Mouse (Mus musculus) liver, embryonic 16.5 days (tissue): ENCODE measurements at regions not wholly inside any gene's neighbourhood (a gene's known extent, or its start where the extent isn't known, plus 50 kb on each side); places are given as distances from the start of the nearest gene placed in this dataset.

Experiments used
- ATAC-seq: fragments of 200-750 bp; cut with Nextera tagmentation; 2 replicates; pipeline ENCODE4 v1.8.0; 2017; ENCODE audit warnings: low read depth, mild to moderate bottlenecking, moderate number of reproducible peaks, moderate library complexity
- H3K27ac ChIP-seq: fragments of 300-500 bp; sonication (generic); 2 replicates; pipeline ENCODE4 v1.5.1; 2014; ENCODE audit warnings: mild to moderate bottlenecking, low read length
- H3K27me3 ChIP-seq: fragments of 300-500 bp; sonication (generic); 2 replicates; pipeline ENCODE4 v1.6.1; 2014; ENCODE audit warnings: low read depth, low read length, mixed read lengths; ENCODE audit not compliant: control insufficient read depth, insufficient read depth
- H3K36me3 ChIP-seq: fragments of 300-500 bp; sonication (generic); 2 replicates; pipeline ENCODE4 v1.6.1; 2014; ENCODE audit warnings: mild to moderate bottlenecking; ENCODE audit not compliant: control insufficient read depth, insufficient read depth
- H3K4me1 ChIP-seq: fragments of 300-500 bp; sonication (generic); 2 replicates; pipeline ENCODE4 v1.6.1; 2014; ENCODE audit warnings: low read depth, low read length, mixed read lengths; ENCODE audit not compliant: control insufficient read depth
- H3K4me2 ChIP-seq: fragments of 300-500 bp; sonication (generic); 2 replicates; pipeline ENCODE4 v1.6.1; 2014; ENCODE audit warnings: low read depth, low read length, mixed read lengths
- H3K4me3 ChIP-seq: fragments of 300-500 bp; sonication (generic); 2 replicates; pipeline ENCODE4 v1.5.1; 2014; ENCODE audit warnings: low read depth, mild to moderate bottlenecking, low read length
- H3K9ac ChIP-seq: fragments of 300-500 bp; sonication (generic); 2 replicates; pipeline ENCODE4 v1.6.1; 2014; ENCODE audit warnings: low read depth, low read length
- H3K9me3 ChIP-seq: fragments of 300-500 bp; sonication (generic); replicated peaks from 2 replicates; pipeline ENCODE4 v1.6.1; 2016; ENCODE audit warnings: low read length; ENCODE audit not compliant: control insufficient read depth
- WGBS: fragments of 180-500 bp; shearing (Covaris S2); extraction: QIAGEN DNeasy Blood & Tissue Kit; methylation state at CpG from one replicate; pipeline ENCODE4 v1.1.7; 2014; ENCODE audit not compliant: insufficient replicate concordance; 5-methylcytosine and 5-hydroxymethylcytosine counted together

- no peaks in the 10 kb centered on the region for H3K27me3 ChIP-seq
- ATAC-seq: peak; percentile 74
- peaks cover 12% of the 10 kb centered on the region for H3K4me1 ChIP-seq
- no peaks in the 10 kb centered on the region for H3K9me3 ChIP-seq
- H3K27ac ChIP-seq: no peak overlapping the region
- H3K4me3 ChIP-seq: no peak overlapping the region
- H3K9ac ChIP-seq: no peak overlapping the region
- H3K4me2 ChIP-seq: no peak overlapping the region
- 32% methylated on average over 5 of the region's 5 CpGs for WGBS
- no peaks in the 10 kb centered on the region for H3K36me3 ChIP-seq
These were observed 73.7 kb upstream of the Bcl6 start for GRCm38 (mm10) chr16:24062314-24062713.

GRCm38 (mm10) chr16:24061496-24061895, 72.8 kb upstream of the Bcl6 start:
- WGBS: 64% methylated on average over 4 of the region's 4 CpGs
- no peak overlapping the region for H3K27ac ChIP-seq
- no peaks in the 10 kb centered on the region for H3K36me3 ChIP-seq

GRCm38 (mm10) chr16:24059090-24059600, 70.5 kb upstream of the Bcl6 start:
- Histone ChIP-seq H3K36me3 (no peaks in the 10 kb centered on the region), H3K9ac (no peak overlapping the region), H3K4me2 (no peak overlapping the region), H3K4me1 (peaks cover 12% of the 10 kb centered on the region), H3K27ac (no peak overlapping the region), H3K27me3 (no peaks in the 10 kb centered on the region), H3K9me3 (no peaks in the 10 kb centered on the region), H3K4me3 (no peak overlapping the region)
- 69% methylated on average over 4 of the region's 4 CpGs for WGBS
- no peak for ATAC-seq

More at GRCm38 (mm10) chr16:24061496-24061895, 72.8 kb upstream of the Bcl6 start:
- Histone ChIP-seq H3K9me3 (no peaks in the 10 kb centered on the region), H3K9ac (no peak overlapping the region), H3K4me2 (no peak overlapping the region), H3K4me1 (peaks cover 12% of the 10 kb centered on the region), H3K27me3 (no peaks in the 10 kb centered on the region), H3K4me3 (no peak overlapping the region)
- no peak for ATAC-seq

GRCm38 (mm10) chr16:24056885-24057531, 68.4 kb upstream of the Bcl6 start:
- no peaks in the 10 kb centered on the region for H3K36me3 ChIP-seq
- ATAC-seq: peak; percentile 69
- no peaks in the 10 kb centered on the region for H3K9me3 ChIP-seq
- H3K9ac ChIP-seq: no peak overlapping the region
- no peaks in the 10 kb centered on the region for H3K27me3 ChIP-seq
- 29% methylated on average over 11 of the region's 11 CpGs for WGBS
- H3K4me2 ChIP-seq: no peak overlapping the region
- peaks cover 7% of the 10 kb centered on the region for H3K4me1 ChIP-seq
- no peak overlapping the region for H3K4me3 ChIP-seq
- peak overlapping the region; percentile 23; the same call in 1 of the 2 replicates for H3K27ac ChIP-seq

GRCm38 (mm10) chr16:24056123-24056884, 67.7 kb upstream of the Bcl6 start:
- Histone ChIP-seq H3K9me3 (no peaks in the 10 kb centered on the region), H3K4me2 (no peak overlapping the region), H3K36me3 (no peaks in the 10 kb centered on the region), H3K4me3 (no peak overlapping the region), H3K27ac (0 out of 2 replicates have a peak overlapping the region, but pooled peaks have one; percentile 17), H3K9ac (no peak overlapping the region), H3K4me1 (peaks cover under 1% of the 10 kb centered on the region; the same call in 1 of the 2 replicates), H3K27me3 (no peaks in the 10 kb centered on the region)
- no peak for ATAC-seq
- 54% methylated on average over 12 of the region's 12 CpGs for WGBS

- no peak overlapping the region for H3K27ac ChIP-seq
- H3K4me1 ChIP-seq: no peaks in the 10 kb centered on the region; the same call in 1 of the 2 replicates
- no peaks in the 10 kb centered on the region for H3K9me3 ChIP-seq
- no peak for ATAC-seq
- H3K27me3 ChIP-seq: no peaks in the 10 kb centered on the region
- H3K36me3 ChIP-seq: no peaks in the 10 kb centered on the region
- 77% methylated on average over 3 of the region's 3 CpGs for WGBS
- H3K9ac ChIP-seq: no peak overlapping the region
- H3K4me2 ChIP-seq: no peak overlapping the region
- no peak overlapping the region for H3K4me3 ChIP-seq
These were observed 65.6 kb upstream of the Bcl6 start for GRCm38 (mm10) chr16:24054293-24054692.

- no peak overlapping the region for H3K27ac ChIP-seq
- H3K9me3 ChIP-seq: no peaks in the 10 kb centered on the region
- ATAC-seq: no peak
- no peak overlapping the region for H3K9ac ChIP-seq
- no peaks in the 10 kb centered on the region for H3K27me3 ChIP-seq
- 67% methylated on average over 10 of the region's 10 CpGs for WGBS
- H3K36me3 ChIP-seq: no peaks in the 10 kb centered on the region
- H3K4me2 ChIP-seq: no peak overlapping the region
- no peaks in the 10 kb centered on the region; the same call in 1 of the 2 replicates for H3K4me1 ChIP-seq
- H3K4me3 ChIP-seq: no peak overlapping the region
These were observed 64.8 kb upstream of the Bcl6 start for GRCm38 (mm10) chr16:24053403-24053802.

- no peak overlapping the region for H3K4me2 ChIP-seq
- no peaks in the 10 kb centered on the region for H3K36me3 ChIP-seq
- no peaks in the 10 kb centered on the region for H3K4me1 ChIP-seq
- 61% methylated on average over 10 of the region's 10 CpGs for WGBS
- H3K4me3 ChIP-seq: no peak overlapping the region
- ATAC-seq: no peak
- no peak overlapping the region for H3K9ac ChIP-seq
- H3K9me3 ChIP-seq: no peaks in the 10 kb centered on the region
- H3K27me3 ChIP-seq: no peaks in the 10 kb centered on the region
- H3K27ac ChIP-seq: no peak overlapping the region
These were observed 62.4 kb upstream of the Bcl6 start for GRCm38 (mm10) chr16:24050856-24051640.
